12 mouse cellular contexts compared by ENCODE assay signal in genomic region chr17:24375094-24375712, GRCm38 (mm10). TPM values are rescaled to one million over a fixed set of nuclear protein-coding genes. Genes with fewer than 3 reads are reported as not detected.
DNase-seq lines count a peak whose midpoint lies in the region; ATAC-seq lines count a peak whose summit lies in the region.
"Had no signal": no experiment of that assay in that cellular context is flagged by ENCODE, and none has a peak within 500 bp of the region (broad histone marks: within the 10 kb centered on the region; RNA-seq: fewer than 3 reads in every experiment).

No protein-coding gene starts in this region.

- ATAC-seq in kidney, embryonic 15.5 days (replicated peaks; ENCODE audit: low FRiP score) = no peak
- peak; percentile 19; the same call in 1 of the 2 replicates for ATAC-seq in liver, embryonic 13.5 days (ENCODE audit: low read depth)
- ATAC-seq: intestine, embryonic 15.5 days had no signal

- WGBS in kidney, embryonic 15.5 days = 69% methylated on average over 5 of the region's 5 CpGs
- whole genome bisulfite sequencing in liver, embryonic 13.5 days (ENCODE audit: insufficient replicate concordance) = 61% methylated on average over 5 of the region's 5 CpGs

- peaks cover 33% of the 10 kb centered on the region for H3K36me3 ChIP-seq in kidney, embryonic 15.5 days
- peaks cover 95% of the 10 kb centered on the region for H3K36me3 ChIP-seq in liver, embryonic 13.5 days
- H3K36me3 ChIP-seq: intestine, embryonic 15.5 days had no signal

- no peak overlapping the region for H3K4me3 ChIP-seq in kidney, embryonic 15.5 days (replicated peaks)
- H3K4me3 ChIP-seq in brown adipose tissue, adult 24 weeks (ENCODE audit: insufficient read depth, low read depth, low read length) = no peak overlapping the region
- H3K4me3 ChIP-seq in liver, embryonic 13.5 days (replicated peaks) = no peak overlapping the region
- H3K4me3 ChIP-seq: intestine, embryonic 15.5 days had no signal

- no peaks in the 10 kb centered on the region for H3K4me1 ChIP-seq in kidney, embryonic 15.5 days
- peaks cover 10% of the 10 kb centered on the region; the same call in 1 of the 2 replicates for H3K4me1 ChIP-seq in brown adipose tissue, adult 24 weeks (ENCODE audit: control insufficient read depth, insufficient read depth, insufficient read length, low read length)
- H3K4me1 ChIP-seq in liver, embryonic 13.5 days (replicated peaks) = peaks cover 36% of the 10 kb centered on the region
- H3K4me1 ChIP-seq: intestine, embryonic 15.5 days had no signal

- H3K9ac ChIP-seq in kidney, embryonic 15.5 days = no peak overlapping the region
- no peak overlapping the region; the same call in 1 of the 2 replicates for H3K9ac ChIP-seq in liver, embryonic 13.5 days
- H3K9ac ChIP-seq: intestine, embryonic 15.5 days had no signal

- no peaks in the 10 kb centered on the region for H3K27me3 ChIP-seq in kidney, embryonic 15.5 days
- H3K27me3 ChIP-seq in liver, embryonic 13.5 days = no peaks in the 10 kb centered on the region
- H3K27me3 ChIP-seq: intestine, embryonic 15.5 days had no signal

- DNase-seq in embryo, embryonic 11 days = peak; percentile 22
- no peak for DNase-seq in embryo, embryonic 10 days (ENCODE audit: low spot score)
- DNase-seq in kidney, adult 18-20 months = peak; percentile 46
- no peak for DNase-seq in liver, embryonic 13.5 days
- DNase-seq in thymus, postnatal 14 days = no peak
- DNase-seq in frontal cortex, postnatal 10 days (ENCODE audit: low spot score in 2 of 2) = no peak
- DNase-seq: cerebellum, postnatal 36 days; right cerebral cortex, postnatal 14 days; thymus, adult 2 months had no signal

- H3K9me3 ChIP-seq in kidney, embryonic 15.5 days (replicated peaks) = no peaks in the 10 kb centered on the region
- H3K9me3 ChIP-seq in liver, embryonic 13.5 days (replicated peaks) = no peaks in the 10 kb centered on the region
- H3K9me3 ChIP-seq: intestine, embryonic 15.5 days had no signal

- H3K4me2 ChIP-seq in kidney, embryonic 15.5 days = no peak overlapping the region
- no peak overlapping the region for H3K4me2 ChIP-seq in liver, embryonic 13.5 days
- H3K4me2 ChIP-seq: intestine, embryonic 15.5 days had no signal

- H3K27ac ChIP-seq in kidney, embryonic 15.5 days = no peak overlapping the region
- 0 out of 2 replicates have a peak overlapping the region, but pooled peaks have one; percentile 60 for H3K27ac ChIP-seq in brown adipose tissue, adult 24 weeks (replicated peaks; ENCODE audit: low read depth, low read length)
- no peak overlapping the region; the same call in 1 of the 2 replicates for H3K27ac ChIP-seq in liver, embryonic 13.5 days
- H3K27ac ChIP-seq: intestine, embryonic 15.5 days had no signal

RNA-seq across cellular contexts. Expression of gene Abca3, which starts 23.5 kb away (rescaled TPM):
- 17.4 and 17.5 TPM in 2 replicates for polyA plus RNA-seq in kidney, embryonic 15.5 days (2015; fragmentation: Nextera tagmentation; extraction: Ambion mirVana)
- 6.7 and 8.3 TPM in 2 replicates for polyA plus RNA-seq in brown adipose tissue, adult 24 weeks (2012; ENCODE audit: insufficient read depth, insufficient read length, missing spikeins)
- 11.4 and 14.8 TPM in 2 replicates for polyA plus RNA-seq in liver, embryonic 13.5 days (2015; fragmentation: Nextera tagmentation; extraction: Ambion mirVana)

RNA-seq across cellular contexts. Expression of gene Abca17, which starts 24.3 kb away (rescaled TPM):
- 0.18 and 0.27 TPM in 2 replicates for polyA plus RNA-seq in kidney, embryonic 15.5 days (2015; fragmentation: Nextera tagmentation; extraction: Ambion mirVana)
- polyA plus RNA-seq in brown adipose tissue, adult 24 weeks (2012; ENCODE audit: insufficient read depth, insufficient read length, missing spikeins) = not detected in 2 replicates
- polyA plus RNA-seq in liver, embryonic 13.5 days (2015; fragmentation: Nextera tagmentation; extraction: Ambion mirVana) = not detected in 2 replicates
- polyA plus RNA-seq: intestine, embryonic 15.5 days had no signal

RNA-seq across cellular contexts. Expression of gene Rnps1, which starts 39.2 kb away (rescaled TPM):
- polyA plus RNA-seq in kidney, embryonic 15.5 days (2015; fragmentation: Nextera tagmentation; extraction: Ambion mirVana) = 293 and 318 TPM in 2 replicates
- polyA plus RNA-seq in brown adipose tissue, adult 24 weeks (2012; ENCODE audit: insufficient read depth, insufficient read length, missing spikeins) = 44.3 and 47.2 TPM in 2 replicates
- polyA plus RNA-seq in liver, embryonic 13.5 days (2015; fragmentation: Nextera tagmentation; extraction: Ambion mirVana) = 151 and 173 TPM in 2 replicates

RNA-seq across cellular contexts. Expression of gene Eci1, which starts 51.2 kb away (rescaled TPM):
- polyA plus RNA-seq in kidney, embryonic 15.5 days (2015; fragmentation: Nextera tagmentation; extraction: Ambion mirVana) = 115 and 117 TPM in 2 replicates
- polyA plus RNA-seq in brown adipose tissue, adult 24 weeks (2012; ENCODE audit: insufficient read depth, insufficient read length, missing spikeins) = 1,121 and 1,239 TPM in 2 replicates
- 94.4 and 95.3 TPM in 2 replicates for polyA plus RNA-seq in liver, embryonic 13.5 days (2015; fragmentation: Nextera tagmentation; extraction: Ambion mirVana)

Comparison
In these comparisons a context has a peak if more than half of its experiments do, and no peak if none do; other contexts are left out.
1. DNase-seq: peak in embryo, embryonic 11 days (single experiment) and kidney, adult 18-20 months (single experiment); none in embryo, embryonic 10 days (single experiment), liver, embryonic 13.5 days (single experiment), thymus, postnatal 14 days (single experiment) and frontal cortex, postnatal 10 days (0 of 2).